Mouse (Mus musculus): ENCODE results near the gene Gm20388.
A peak's percentile ranks its signal among the peaks of the same experiment; 100 is the strongest.
"Not testable (repeated sequence)": the region's sequence is repeated elsewhere in the genome, so short reads cannot be mapped to it uniquely, and the experiment has no call there.

Gm20388 gene

GRCm38 (mm10) chr8:122617947-122618546, 2707.4 kb downstream of the Gm20388 start:
- peak in 1 of 2 experiments; percentile 59 for DNase-seq (ENCODE audit: low spot score in 2 of 2)

GRCm38 (mm10) chr8:122618660-122619378, 2708.2 kb downstream of the Gm20388 start:
- DNase-seq (ENCODE audit: low spot score in 2 of 2), result no peak

GRCm38 (mm10) chr8:122620446-122620845, 2709.8 kb downstream of the Gm20388 start:
- no peak for DNase-seq (ENCODE audit: low spot score in 2 of 2)

GRCm38 (mm10) chr8:122622727-122623126, 2712.1 kb downstream of the Gm20388 start, which contains the start of gene Pabpn1l:
Pabpn1l (minus strand) TSS chr8:122622739.
- no peak for DNase-seq (ENCODE audit: low spot score in 2 of 2)

GRCm38 (mm10) chr8:122623844-122624642, 2713.4 kb downstream of the Gm20388 start:
- DNase-seq (ENCODE audit: low spot score in 2 of 2), result no peak

- DNase-seq (ENCODE audit: low spot score in 2 of 2), result no peak
These were observed 2714.0 kb downstream of the Gm20388 start for GRCm38 (mm10) chr8:122624653-122625052.

- DNase-seq (ENCODE audit: low spot score in 2 of 2), result no peak
These were observed 2715.2 kb downstream of the Gm20388 start for GRCm38 (mm10) chr8:122625811-122626210.

GRCm38 (mm10) chr8:122626896-122627295, 2716.3 kb downstream of the Gm20388 start:
- DNase-seq (ENCODE audit: low spot score in 2 of 2), result no peak

- DNase-seq (ENCODE audit: low spot score in 2 of 2), result no peak
These were observed 2718.7 kb downstream of the Gm20388 start for GRCm38 (mm10) chr8:122629388-122629787.

- DNase-seq (ENCODE audit: low spot score in 2 of 2), result no peak
These were observed 2720.1 kb downstream of the Gm20388 start for GRCm38 (mm10) chr8:122630696-122631095.

GRCm38 (mm10) chr8:122632134-122632533, 2721.5 kb downstream of the Gm20388 start:
- DNase-seq (ENCODE audit: low spot score in 2 of 2), result not testable (repeated sequence)

- DNase-seq (ENCODE audit: low spot score in 2 of 2), result no peak
These were observed 2722.6 kb downstream of the Gm20388 start for GRCm38 (mm10) chr8:122633205-122633604.

- DNase-seq (ENCODE audit: low spot score in 2 of 2), result no peak
These were observed 2725.5 kb downstream of the Gm20388 start for GRCm38 (mm10) chr8:122635878-122636802.

- DNase-seq (ENCODE audit: low spot score in 2 of 2), result no peak
These were observed 2726.1 kb downstream of the Gm20388 start for GRCm38 (mm10) chr8:122636803-122637175.

GRCm38 (mm10) chr8:122637230-122637629, 2726.6 kb downstream of the Gm20388 start:
- DNase-seq (ENCODE audit: low spot score in 2 of 2), result no peak

GRCm38 (mm10) chr8:122638601-122639000, 2728.0 kb downstream of the Gm20388 start:
- no peak for DNase-seq (ENCODE audit: low spot score in 2 of 2)

- peak in 1 of 2 experiments; percentile 21 for DNase-seq (ENCODE audit: low spot score in 2 of 2)
These were observed 2729.0 kb downstream of the Gm20388 start for GRCm38 (mm10) chr8:122639521-122640248.

- no peak for DNase-seq (ENCODE audit: low spot score in 2 of 2)
These were observed 2730.2 kb downstream of the Gm20388 start for GRCm38 (mm10) chr8:122640825-122641224.

- peak; percentile 58 to 61 for DNase-seq (ENCODE audit: low spot score in 2 of 2)
These were observed 2730.8 kb downstream of the Gm20388 start for GRCm38 (mm10) chr8:122641406-122641805.

GRCm38 (mm10) chr8:122642071-122642470, 2731.4 kb downstream of the Gm20388 start:
- peak in 1 of 2 experiments; percentile 40 for DNase-seq (ENCODE audit: low spot score in 2 of 2)
